ENCODE assay signal across 11 mouse cellular contexts in the genomic region with DNA sequence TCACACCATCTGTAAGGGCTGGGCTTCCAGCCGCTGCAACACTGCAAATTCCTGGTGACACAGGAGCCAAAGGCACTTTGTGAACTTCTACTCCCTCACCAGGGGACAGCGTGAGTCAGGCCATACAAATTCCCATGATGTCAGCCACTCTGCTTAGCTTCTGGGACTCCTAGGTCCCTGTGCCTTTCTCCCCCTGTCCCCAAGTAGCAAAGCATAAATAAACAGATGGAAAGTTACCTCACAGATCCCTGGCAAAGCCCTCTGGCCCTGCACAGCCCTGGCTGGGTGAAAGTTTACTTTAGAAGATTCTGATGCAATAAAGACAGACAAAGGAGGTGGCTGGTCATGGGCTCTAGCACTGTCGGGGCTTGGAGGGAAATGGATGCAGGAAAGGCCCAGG. TPM values are rescaled to one million over a fixed set of nuclear protein-coding genes. Genes with fewer than 3 reads are reported as not detected.
A peak's percentile ranks its signal among the peaks of the same experiment; 100 is the strongest.
DNase-seq lines count a peak whose midpoint lies in the region; ATAC-seq and TF ChIP-seq lines count a peak whose summit lies in the region.
"Had no signal": no experiment of that assay in that cellular context is flagged by ENCODE, and none has a peak within 500 bp of the region (broad histone marks: within the 10 kb centered on the region; RNA-seq: fewer than 3 reads in every experiment).

No protein-coding gene starts in this region.

- intact Hi-C loops in left cerebral cortex, adult 2 months (cut with DNase I) = no loop called here

- H3K9ac ChIP-seq in liver, embryonic 16.5 days (ENCODE audit: low read depth, low read length) = no peak overlapping the region
- H3K9ac ChIP-seq: hindbrain, embryonic 15.5 days had no signal

- H3K4me2 ChIP-seq in liver, embryonic 16.5 days (ENCODE audit: low read depth, low read length) = no peak overlapping the region
- H3K4me2 ChIP-seq: hindbrain, embryonic 15.5 days had no signal

- no peaks in the 10 kb centered on the region for H3K27me3 ChIP-seq in liver, embryonic 16.5 days (ENCODE audit: control insufficient read depth, insufficient read depth, low read depth, low read length)
- H3K27me3 ChIP-seq: hindbrain, embryonic 15.5 days had no signal

- TF ChIP-seq CTCF in left cerebral cortex, adult 2 months (IDR thresholded peaks at IDR 0.05) = no peak

- peak; percentile 88 for ATAC-seq in liver, embryonic 16.5 days (ENCODE audit: low read depth)
- no peak for ATAC-seq in inflammation-experienced regulatory T-cells, adult 6 months

- no peak overlapping the region for H3K27ac ChIP-seq in liver, embryonic 16.5 days (ENCODE audit: low read length)
- H3K27ac ChIP-seq in left cerebral cortex, adult 2 months = no peak overlapping the region
- H3K27ac ChIP-seq: hindbrain, embryonic 15.5 days had no signal

- H3K4me1 ChIP-seq in liver, embryonic 16.5 days (ENCODE audit: control insufficient read depth, low read depth, low read length) = no peaks in the 10 kb centered on the region; the same call in 1 of the 2 replicates
- H3K4me1 ChIP-seq: hindbrain, embryonic 15.5 days had no signal

- H3K36me3 ChIP-seq in liver, embryonic 16.5 days (ENCODE audit: control insufficient read depth, insufficient read depth) = no peaks in the 10 kb centered on the region
- H3K36me3 ChIP-seq: hindbrain, embryonic 15.5 days had no signal

- peak; percentile 83 for DNase-seq in 3134 (ENCODE audit: extremely low read depth, insufficient read length, low spot score)
- peak; percentile 44 for DNase-seq in NIH3T3 (ENCODE audit: low read depth)
- DNase-seq in heart, adult 9 months (ENCODE audit: low spot score in 2 of 2) = peak; percentile 63 to 78
- DNase-seq in frontal cortex, postnatal 36 days (ENCODE audit: low spot score in 2 of 2) = no peak
- DNase-seq in embryo, embryonic 10.5 days (ENCODE audit: low spot score) = no peak
- DNase-seq in left cerebral cortex, adult 2 months (ENCODE audit: extremely low spot score in 1 of 2, low spot score in 2 of 2) = no peak
- DNase-seq: thymus, adult 2 months had no signal

- no peak overlapping the region for H3K4me3 ChIP-seq in liver, embryonic 16.5 days (ENCODE audit: low read depth, low read length)
- no peak overlapping the region for H3K4me3 ChIP-seq in left cerebral cortex, adult 2 months
- H3K4me3 ChIP-seq: hindbrain, embryonic 15.5 days had no signal

- H3K9me3 ChIP-seq in liver, embryonic 16.5 days (replicated peaks; ENCODE audit: control insufficient read depth, low read length) = no peaks in the 10 kb centered on the region
- H3K9me3 ChIP-seq: hindbrain, embryonic 15.5 days had no signal

- WGBS in liver, embryonic 16.5 days (ENCODE audit: insufficient replicate concordance) = 25% methylated on average over 3 of the region's 3 CpGs

RNA-seq across cellular contexts. Expression of a gene that starts 22.3 kb away (rescaled TPM):
- 0.20 TPM in 1 of 2 replicates, not detected in the other for polyA plus RNA-seq in liver, embryonic 16.5 days (2015; fragmentation: Nextera tagmentation; extraction: Ambion mirVana)
- total RNA-seq in left cerebral cortex, adult 2 months (2021) = 1 to 10 TPM; 1.2 to 1.3 TPM
- not detected for polyA plus RNA-seq in inflammation-experienced regulatory T-cells, adult 6 months (2017; shearing (Covaris generic))
- total RNA-seq: monocyte, adult 5-6 weeks had no signal

Comparison
In these comparisons a context has a peak if more than half of its experiments do, and no peak if none do; other contexts are left out.
1. DNase-seq: peak in 3134 (single experiment), NIH3T3 (single experiment) and heart, adult 9 months (2 of 2); none in frontal cortex, postnatal 36 days (0 of 2), embryo, embryonic 10.5 days (single experiment) and left cerebral cortex, adult 2 months (0 of 2).